In the genomic region with DNA sequence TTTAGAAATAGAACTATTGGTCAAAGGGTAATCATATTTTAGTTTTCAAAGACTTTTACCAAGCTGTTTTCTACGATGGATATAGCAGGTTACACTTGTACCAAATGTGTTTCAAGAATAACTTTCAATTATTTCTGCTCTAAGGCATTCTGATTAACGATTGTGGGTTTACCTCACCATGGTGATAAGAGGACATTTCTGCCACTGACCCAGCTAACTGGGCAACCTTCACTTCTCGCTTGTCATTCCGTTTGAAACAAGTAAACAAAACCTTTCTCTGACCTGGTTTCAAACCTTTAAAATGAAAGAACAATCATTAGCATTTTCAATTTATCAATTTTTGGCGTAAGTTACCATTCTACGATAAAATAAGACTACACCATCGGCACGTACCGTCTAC, we compare ENCODE assay signal across 18 mouse cellular contexts. TPM values are rescaled to one million over a fixed set of nuclear protein-coding genes. Genes with fewer than 3 reads are reported as not detected.
"Had no signal": no experiment of that assay in that cellular context is flagged by ENCODE, and none has a peak within 500 bp of the region (broad histone marks: within the 10 kb centered on the region; RNA-seq: fewer than 3 reads in every experiment).

No protein-coding gene starts in this region.

- H3K4me1 ChIP-seq: neural tube, embryonic 13.5 days; neural tube, embryonic 15.5 days; stomach, embryonic 15.5 days had no signal

- H3K9me3 ChIP-seq: neural tube, embryonic 13.5 days; neural tube, embryonic 15.5 days; stomach, embryonic 15.5 days had no signal

- DNase-seq: retina, postnatal 1 day; right cerebral cortex, adult 18-20 months; right cerebral cortex, postnatal 14 days; right cerebral cortex, postnatal 25 days; right cerebral cortex, postnatal 4 days; spleen, adult 18-20 months; thymus, adult 18-20 months; thymus, adult 2 months; thymus, postnatal 14 days; thymus, postnatal 25 days; thymus, postnatal 36 days; thymus, postnatal 4 days had no signal

- H3K27me3 ChIP-seq: neural tube, embryonic 13.5 days; neural tube, embryonic 15.5 days; stomach, embryonic 15.5 days had no signal

- H3K36me3 ChIP-seq: neural tube, embryonic 15.5 days had no signal

- H3K27ac ChIP-seq: neural tube, embryonic 13.5 days; neural tube, embryonic 15.5 days; stomach, embryonic 15.5 days; stomach, postnatal 0 days had no signal

- H3K4me3 ChIP-seq: neural tube, embryonic 13.5 days; neural tube, embryonic 15.5 days; stomach, embryonic 15.5 days had no signal

- H3K9ac ChIP-seq: neural tube, embryonic 13.5 days; neural tube, embryonic 15.5 days; stomach, embryonic 15.5 days had no signal

- H3K4me2 ChIP-seq: neural tube, embryonic 13.5 days; neural tube, embryonic 15.5 days; stomach, embryonic 15.5 days had no signal

RNA-seq across cellular contexts. Expression of gene Gjd3, which starts 24.0 kb away (rescaled TPM):
- total RNA-seq: neutrophil, adult 5-6 weeks had no signal
- polyA plus RNA-seq: stomach, embryonic 14.5 days had no signal
